Mouse (Mus musculus) stomach, embryonic 16.5 days (tissue): ENCODE measurements around the gene Gm10037. TPM values are rescaled to one million over a fixed set of nuclear protein-coding genes. Genes with fewer than 3 reads are reported as not detected.
"Not testable (repeated sequence)": the region's sequence is repeated elsewhere in the genome, so short reads cannot be mapped to it uniquely, and the experiment has no call there.

Source experiments
- ATAC-seq: fragments of 200-750 bp; cut with Nextera tagmentation; 2 replicates; pipeline ENCODE4 v1.8.0; 2017; ENCODE audit warnings: moderate number of reproducible peaks, moderate TSS enrichment; ENCODE audit not compliant: insufficient read depth, low FRiP score
- H3K27ac ChIP-seq: fragments of 300-500 bp; sonication (generic); 2 replicates; pipeline ENCODE4 v1.5.1; 2014; ENCODE audit warnings: low read length
- H3K27me3 ChIP-seq: fragments of 300-500 bp; sonication (generic); 2 replicates; pipeline ENCODE4 v1.6.1; 2014; ENCODE audit warnings: low read length, control low read depth, mixed read lengths; ENCODE audit not compliant: control insufficient read depth, insufficient read depth
- H3K36me3 ChIP-seq: fragments of 300-500 bp; sonication (generic); 2 replicates; pipeline ENCODE4 v1.6.1; 2014; ENCODE audit warnings: low read length; ENCODE audit not compliant: control insufficient read depth, insufficient read depth
- H3K4me1 ChIP-seq: fragments of 300-500 bp; sonication (generic); 2 replicates; pipeline ENCODE4 v1.6.1; 2014; ENCODE audit warnings: low read length, control low read depth, mixed read lengths; ENCODE audit not compliant: control insufficient read depth, insufficient read depth
- H3K4me2 ChIP-seq: fragments of 300-500 bp; sonication (generic); 2 replicates; pipeline ENCODE4 v1.6.1; 2014; ENCODE audit warnings: low read depth, low read length, mixed read lengths
- H3K4me3 ChIP-seq: fragments of 300-500 bp; sonication (generic); replicated peaks from 2 replicates; pipeline ENCODE4 v1.5.1; 2014; ENCODE audit warnings: mild to moderate bottlenecking, low read length
- H3K9ac ChIP-seq: fragments of 300-500 bp; sonication (generic); 2 replicates; pipeline ENCODE4 v1.6.1; 2014; ENCODE audit warnings: low read length
- H3K9me3 ChIP-seq: fragments of 300-500 bp; sonication (generic); replicated peaks from 2 replicates; pipeline ENCODE4 v1.6.1; 2016; ENCODE audit warnings: low read length, control low read depth; ENCODE audit not compliant: control insufficient read depth
- WGBS: fragments of 180-500 bp; shearing (Covaris S2); extraction: QIAGEN DNeasy Blood & Tissue Kit; methylation state at CpG from one replicate; pipeline ENCODE4 v1.1.7; 2014; 5-methylcytosine and 5-hydroxymethylcytosine counted together
- polyA plus RNA-seq: library from polyadenylated mRNA; unstranded; fragments of >200 nt; fragmentation: Nextera tagmentation; extraction: Ambion mirVana; gene quantifications from 2 replicates; pipeline ENCODE4 v1.2.1, GENCODE M21; 2015

Gm10037 gene
- polyA plus RNA-seq, 1 experiment from 2014 or later = 3.0 TPM

GRCm38 (mm10) chr13:67863026-67863425, 32.1 kb downstream of the Gm10037 start, which contains the start of gene BC048507:
Gene BC048507 (plus strand): TSS chr13:67863326.
- 76% methylated on average over 11 of the region's 11 CpGs for WGBS
- Histone ChIP-seq H3K9me3 (no peaks in the 10 kb centered on the region), H3K4me1 (no peaks in the 10 kb centered on the region), H3K27me3 (no peaks in the 10 kb centered on the region), H3K4me2 (no peak within 1 kb of the TSS), H3K4me3 (no peak within 1 kb of the TSS), H3K27ac (no peak within 1 kb of the TSS), H3K36me3 (no peaks in the 10 kb centered on the region), H3K9ac (no peak within 1 kb of the TSS)
- no peak for ATAC-seq

GRCm38 (mm10) chr13:67864764-67865350, 34.0 kb downstream of the Gm10037 start:
- H3K9me3 ChIP-seq = no peaks in the 10 kb centered on the region
- no peak overlapping the region for H3K9ac ChIP-seq
- no peak overlapping the region for H3K27ac ChIP-seq
- no peak for ATAC-seq
- no peak overlapping the region for H3K4me2 ChIP-seq
- 53% methylated on average over 5 of the region's 5 CpGs for WGBS
- H3K4me3 ChIP-seq = no peak overlapping the region
- no peaks in the 10 kb centered on the region for H3K27me3 ChIP-seq
- no peaks in the 10 kb centered on the region for H3K4me1 ChIP-seq
- H3K36me3 ChIP-seq = no peaks in the 10 kb centered on the region

- H3K36me3 ChIP-seq = no peaks in the 10 kb centered on the region
Observed at GRCm38 (mm10) chr13:67867899-67868298, 37.0 kb downstream of the Gm10037 start.

GRCm38 (mm10) chr13:67876049-67876698, 45.3 kb downstream of the Gm10037 start:
- H3K9ac ChIP-seq, ATAC-seq, H3K9me3 ChIP-seq, H3K36me3 ChIP-seq, H3K4me1 ChIP-seq, H3K27me3 ChIP-seq, H3K27ac ChIP-seq, H3K4me3 ChIP-seq: not testable (repeated sequence)
- 28% methylated on average over 6 of the region's 12 CpGs for WGBS
- peak overlapping the region; percentile 27; the same call in 1 of the 2 replicates for H3K4me2 ChIP-seq

More at GRCm38 (mm10) chr13:67867899-67868298, 37.0 kb downstream of the Gm10037 start:
- Histone ChIP-seq H3K27me3 (no peaks in the 10 kb centered on the region), H3K9me3 (no peaks in the 10 kb centered on the region), H3K27ac (no peak overlapping the region), H3K4me2 (no peak overlapping the region), H3K4me1 (no peaks in the 10 kb centered on the region), H3K9ac (no peak overlapping the region), H3K4me3 (no peak overlapping the region)
- ATAC-seq = no peak
- 21% methylated on average over 3 of the region's 3 CpGs for WGBS

DNA sequence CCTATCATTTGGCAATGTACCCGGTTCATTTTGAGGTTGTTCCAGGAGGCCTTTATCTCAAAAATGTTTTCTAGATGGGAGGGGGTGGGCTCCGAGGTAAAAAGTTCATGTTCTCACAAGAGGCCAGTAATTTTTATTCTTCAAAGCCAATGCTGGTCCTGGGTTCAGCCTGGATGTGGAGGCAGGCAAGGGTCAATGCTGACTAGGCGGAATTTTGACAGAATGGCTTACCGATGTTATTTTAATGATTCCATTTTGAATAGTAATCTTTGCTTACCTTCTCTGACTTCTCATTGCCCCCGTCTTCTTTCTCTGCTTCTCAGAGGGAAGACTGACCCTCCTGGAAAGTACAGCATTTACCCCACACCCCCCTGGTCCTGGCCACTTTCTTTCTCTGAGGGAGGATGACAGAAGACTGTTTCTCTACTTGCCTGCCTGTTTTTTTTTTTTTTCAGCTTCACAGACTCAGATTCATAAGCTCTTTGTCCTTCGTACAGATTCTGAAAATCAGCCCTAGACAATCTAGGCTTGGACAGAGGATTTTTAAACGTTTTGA, 45.9 kb downstream of the Gm10037 start:
- no peak overlapping the region for H3K9ac ChIP-seq
- no peak for ATAC-seq
- no peaks in the 10 kb centered on the region for H3K27me3 ChIP-seq
- no peaks in the 10 kb centered on the region for H3K36me3 ChIP-seq
- H3K4me1 ChIP-seq = no peaks in the 10 kb centered on the region
- no peaks in the 10 kb centered on the region for H3K9me3 ChIP-seq
- H3K4me2 ChIP-seq = no peak overlapping the region
- H3K27ac ChIP-seq = no peak overlapping the region
- H3K4me3 ChIP-seq = no peak overlapping the region
- WGBS = 47% methylated on average over 6 of the region's 7 CpGs

- no peak overlapping the region for H3K27ac ChIP-seq
- no peaks in the 10 kb centered on the region for H3K4me1 ChIP-seq
- H3K4me2 ChIP-seq = no peak overlapping the region
- WGBS = 91% methylated on average over 8 of the region's 8 CpGs
- H3K9me3 ChIP-seq = no peaks in the 10 kb centered on the region
- no peak overlapping the region for H3K9ac ChIP-seq
- ATAC-seq = no peak
- no peaks in the 10 kb centered on the region for H3K27me3 ChIP-seq
- H3K4me3 ChIP-seq = no peak overlapping the region
- no peaks in the 10 kb centered on the region for H3K36me3 ChIP-seq
Observed at GRCm38 (mm10) chr13:67883966-67884365, 53.1 kb downstream of the Gm10037 start.

Other genes starting within 250 kb of the Gm10037 start
- 3.7 and 3.8 TPM in 2 replicates for gene Zfp729b, start 221.4 kb upstream of the Gm10037 start, polyA plus RNA-seq
- gene Gm49345, start 193.3 kb upstream of the Gm10037 start, polyA plus RNA-seq = not detected in 2 replicates
- 2.4 and 2.5 TPM in 2 replicates for gene Zfp729a, start 193.3 kb upstream of the Gm10037 start, polyA plus RNA-seq
- 10.9 and 11.1 TPM in 2 replicates for gene Zfp738, start 144.0 kb upstream of the Gm10037 start, polyA plus RNA-seq
- 6.4 and 7.1 TPM in 2 replicates for gene Zfp65, start 101.9 kb upstream of the Gm10037 start, polyA plus RNA-seq
- 3.6 and 4.4 TPM in 2 replicates for gene Zfp85, start 75.9 kb upstream of the Gm10037 start, polyA plus RNA-seq
- gene Zfp493, start 51.4 kb upstream of the Gm10037 start, polyA plus RNA-seq = 2.7 TPM in 2 replicates
- 5.6 and 5.9 TPM in 2 replicates for gene Zfp273, start 17.4 kb upstream of the Gm10037 start, polyA plus RNA-seq
- not detected in 2 replicates for gene BC048507, start 32.2 kb downstream of the Gm10037 start, polyA plus RNA-seq